Mouse (Mus musculus): ENCODE measurements around the gene Il9r.
A peak's percentile ranks its signal among the peaks of the same experiment; 100 is the strongest.

Il9r gene

GRCm38 (mm10) chr11:32227041-32227440, 27.0 kb upstream of the Il9r start:
- DNase-seq (ENCODE audit: extremely low spot score, low read depth, low spot score) = no peak

GRCm38 (mm10) chr11:32226124-32226871, 26.2 kb upstream of the Il9r start, which contains the start of gene Mpg:
Mpg (plus strand) TSS chr11:32226505.
- no peak for DNase-seq (ENCODE audit: extremely low spot score, low read depth, low spot score)

- no peak for DNase-seq (ENCODE audit: extremely low spot score, low read depth, low spot score)
Observed at GRCm38 (mm10) chr11:32225222-32226104, 25.4 kb upstream of the Il9r start.

GRCm38 (mm10) chr11:32224468-32225139, 24.5 kb upstream of the Il9r start:
- no peak for DNase-seq (ENCODE audit: extremely low spot score, low read depth, low spot score)

- DNase-seq (ENCODE audit: extremely low spot score, low read depth, low spot score) = no peak
Observed at GRCm38 (mm10) chr11:32223297-32223967, 23.4 kb upstream of the Il9r start.

- no peak for DNase-seq (ENCODE audit: extremely low spot score, low read depth, low spot score)
Observed at GRCm38 (mm10) chr11:32222570-32223194, 22.6 kb upstream of the Il9r start.

GRCm38 (mm10) chr11:32221951-32222409, 21.9 kb upstream of the Il9r start, which contains the start of gene Rhbdf1:
Rhbdf1 (minus strand) TSS chr11:32222300.
- no peak for DNase-seq (ENCODE audit: extremely low spot score, low read depth, low spot score)

- no peak for DNase-seq (ENCODE audit: extremely low spot score, low read depth, low spot score)
Observed at GRCm38 (mm10) chr11:32221225-32221950, 21.3 kb upstream of the Il9r start.

- no peak for DNase-seq (ENCODE audit: extremely low spot score, low read depth, low spot score)
Observed at GRCm38 (mm10) chr11:32220607-32221224, 20.6 kb upstream of the Il9r start.

- no peak for DNase-seq (ENCODE audit: extremely low spot score, low read depth, low spot score)
Observed at GRCm38 (mm10) chr11:32219287-32219686, 19.2 kb upstream of the Il9r start.

- no peak for DNase-seq (ENCODE audit: extremely low spot score, low read depth, low spot score)
Observed at GRCm38 (mm10) chr11:32218501-32219050, 18.5 kb upstream of the Il9r start.

GRCm38 (mm10) chr11:32216851-32217250, 16.8 kb upstream of the Il9r start:
- DNase-seq (ENCODE audit: extremely low spot score, low read depth, low spot score) = no peak

GRCm38 (mm10) chr11:32215372-32216162, 15.5 kb upstream of the Il9r start:
- no peak for DNase-seq (ENCODE audit: extremely low spot score, low read depth, low spot score)

GRCm38 (mm10) chr11:32210623-32211022, 10.5 kb upstream of the Il9r start:
- DNase-seq (ENCODE audit: extremely low spot score, low read depth, low spot score) = no peak

GRCm38 (mm10) chr11:32205058-32205873, 5.2 kb upstream of the Il9r start, which contains the start of gene Snrnp25:
Snrnp25 (plus strand) TSS chr11:32205415.
- DNase-seq (ENCODE audit: extremely low spot score, low read depth, low spot score) = peak; percentile 92

GRCm38 (mm10) chr11:32201922-32202685, 2.0 kb upstream of the Il9r start:
- no peak for DNase-seq (ENCODE audit: extremely low spot score, low read depth, low spot score)

All from hindlimb bud, embryonic 11.5 days (tissue).